Mouse (Mus musculus): ENCODE data around the gene Adsl. TPM values are rescaled to one million over a fixed set of nuclear protein-coding genes. Genes with fewer than 3 reads are reported as not detected.

Gene Adsl
- polyA plus RNA-seq, 1 experiment from 2014 or later, result 99.5 TPM

GRCm38 (mm10) chr15:80983264-80983663 lies 35.0 kb downstream of the Adsl start:
- Histone ChIP-seq H3K4me3 (ENCODE audit: low read depth, low read length) (no peak overlapping the region), H3K27me3 (replicated peaks; ENCODE audit: control insufficient read depth, insufficient read depth, low read length) (no peaks in the 10 kb centered on the region), H3K4me2 (ENCODE audit: low read depth, low read length) (no peak overlapping the region), H3K36me3 (ENCODE audit: control insufficient read depth, insufficient read depth, low read length) (no peaks in the 10 kb centered on the region), H3K4me1 (ENCODE audit: control insufficient read depth, insufficient read depth, low read length) (peaks cover 8% of the 10 kb centered on the region), H3K27ac (replicated peaks; ENCODE audit: low read depth, low read length) (no peak overlapping the region), H3K9me3 (ENCODE audit: control insufficient read depth, low read length) (no peaks in the 10 kb centered on the region), H3K9ac (ENCODE audit: low read depth, low read length) (no peak overlapping the region)
- DNase-seq (ENCODE audit: low spot score) (no peak), ATAC-seq (ENCODE audit: low read depth) (no peak)
- WGBS, result 88% methylated on average over 2 of the region's 2 CpGs

DNA sequence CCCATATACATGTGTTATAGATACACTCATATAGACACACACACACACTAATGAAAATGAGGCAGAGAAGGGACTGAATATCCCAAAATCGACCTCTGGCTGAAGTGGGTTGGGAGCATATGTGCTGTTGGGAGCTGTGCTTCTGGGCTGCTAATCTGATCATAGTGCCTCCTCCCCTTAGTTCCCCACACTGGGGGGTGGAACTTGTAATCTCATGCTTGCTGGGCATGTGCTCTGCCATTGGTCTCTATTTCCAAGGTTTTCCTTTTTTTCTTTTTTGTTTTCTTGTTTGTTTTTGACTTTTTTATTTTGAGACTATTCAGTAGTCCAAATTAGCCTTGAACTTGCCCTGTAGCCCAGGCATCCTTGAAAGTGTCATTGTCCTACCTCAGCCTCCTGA lies 40.0 kb downstream of the Adsl start:
- DNase-seq (ENCODE audit: low spot score), result no peak
- WGBS, result 35% methylated on average over 1 of the region's 1 CpGs
- no peak overlapping the region for H3K4me2 ChIP-seq (ENCODE audit: low read depth, low read length)
- no peak for ATAC-seq (ENCODE audit: low read depth)
- H3K4me1 ChIP-seq (ENCODE audit: control insufficient read depth, insufficient read depth, low read length), result no peaks in the 10 kb centered on the region
- H3K27ac ChIP-seq (replicated peaks; ENCODE audit: low read depth, low read length), result no peak overlapping the region
- H3K27me3 ChIP-seq (replicated peaks; ENCODE audit: control insufficient read depth, insufficient read depth, low read length), result no peaks in the 10 kb centered on the region
- H3K9me3 ChIP-seq (ENCODE audit: control insufficient read depth, low read length), result no peaks in the 10 kb centered on the region
- H3K36me3 ChIP-seq (ENCODE audit: control insufficient read depth, insufficient read depth, low read length), result no peaks in the 10 kb centered on the region
- H3K4me3 ChIP-seq (ENCODE audit: low read depth, low read length), result no peak overlapping the region
- H3K9ac ChIP-seq (ENCODE audit: low read depth, low read length), result no peak overlapping the region

DNA sequence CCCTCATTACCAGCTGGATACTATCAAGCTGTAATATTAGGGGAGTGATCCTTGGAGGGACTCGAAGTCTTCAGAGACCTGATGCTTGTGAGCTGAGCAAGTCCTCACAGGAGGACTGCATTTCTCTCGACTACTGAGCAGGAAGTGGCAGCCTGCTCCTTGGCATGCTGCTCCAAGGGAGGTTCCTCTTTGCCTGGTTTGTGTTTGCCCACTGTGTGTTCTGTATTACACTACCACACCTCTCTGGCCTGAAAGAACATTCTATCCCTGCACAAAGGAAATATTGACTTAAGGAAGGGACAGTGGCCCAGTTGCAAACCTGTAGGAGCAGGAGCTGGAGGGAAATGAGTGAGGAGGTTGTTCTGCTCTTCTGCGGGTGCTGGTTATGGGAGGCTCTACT lies 41.4 kb downstream of the Adsl start:
- Histone ChIP-seq H3K36me3 (ENCODE audit: control insufficient read depth, insufficient read depth, low read length) (no peaks in the 10 kb centered on the region), H3K27me3 (replicated peaks; ENCODE audit: control insufficient read depth, insufficient read depth, low read length) (no peaks in the 10 kb centered on the region), H3K9ac (ENCODE audit: low read depth, low read length) (no peak overlapping the region), H3K9me3 (ENCODE audit: control insufficient read depth, low read length) (no peaks in the 10 kb centered on the region), H3K4me3 (ENCODE audit: low read depth, low read length) (no peak overlapping the region), H3K27ac (replicated peaks; ENCODE audit: low read depth, low read length) (no peak overlapping the region), H3K4me1 (ENCODE audit: control insufficient read depth, insufficient read depth, low read length) (no peaks in the 10 kb centered on the region), H3K4me2 (ENCODE audit: low read depth, low read length) (no peak overlapping the region)
- WGBS, result 51% methylated on average over 3 of the region's 3 CpGs
- no peak for DNase-seq (ENCODE audit: low spot score)
- ATAC-seq (ENCODE audit: low read depth), result no peak

DNA sequence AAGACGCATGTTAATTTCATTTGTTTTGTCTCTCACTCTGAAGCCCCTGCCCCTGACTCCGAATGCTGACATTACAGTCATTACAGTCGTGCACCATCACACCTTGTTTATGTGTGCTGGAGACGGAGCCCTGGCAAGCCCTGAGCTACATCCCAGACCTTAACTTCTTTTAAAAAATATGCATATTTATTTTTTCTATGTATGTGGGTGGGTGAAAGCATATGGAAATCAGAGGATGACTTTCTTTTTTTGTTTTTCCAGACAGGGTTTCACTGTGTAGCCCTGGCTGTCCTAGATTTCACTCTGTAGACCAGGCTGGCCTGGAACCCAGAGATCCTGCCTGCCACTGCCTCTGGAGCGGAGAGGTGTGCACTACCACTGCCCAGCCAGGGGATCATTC lies 46.7 kb downstream of the Adsl start:
- Histone ChIP-seq H3K27me3 (replicated peaks; ENCODE audit: control insufficient read depth, insufficient read depth, low read length) (no peaks in the 10 kb centered on the region), H3K4me3 (ENCODE audit: low read depth, low read length) (no peak overlapping the region), H3K36me3 (ENCODE audit: control insufficient read depth, insufficient read depth, low read length) (no peaks in the 10 kb centered on the region), H3K4me2 (ENCODE audit: low read depth, low read length) (no peak overlapping the region), H3K9me3 (ENCODE audit: control insufficient read depth, low read length) (no peaks in the 10 kb centered on the region), H3K4me1 (ENCODE audit: control insufficient read depth, insufficient read depth, low read length) (no peaks in the 10 kb centered on the region), H3K9ac (ENCODE audit: low read depth, low read length) (no peak overlapping the region), H3K27ac (replicated peaks; ENCODE audit: low read depth, low read length) (no peak overlapping the region)
- 83% methylated on average over 5 of the region's 5 CpGs for WGBS
- ATAC-seq (ENCODE audit: low read depth) (no peak), DNase-seq (ENCODE audit: low spot score) (no peak)

GRCm38 (mm10) chr15:80996090-80996835 lies 48.0 kb downstream of the Adsl start:
- Histone ChIP-seq H3K36me3 (ENCODE audit: control insufficient read depth, insufficient read depth, low read length) (no peaks in the 10 kb centered on the region), H3K9me3 (ENCODE audit: control insufficient read depth, low read length) (no peaks in the 10 kb centered on the region), H3K4me2 (ENCODE audit: low read depth, low read length) (no peak overlapping the region), H3K9ac (ENCODE audit: low read depth, low read length) (no peak overlapping the region), H3K27ac (replicated peaks; ENCODE audit: low read depth, low read length) (no peak overlapping the region; the same call in 1 of the 2 replicates), H3K27me3 (replicated peaks; ENCODE audit: control insufficient read depth, insufficient read depth, low read length) (no peaks in the 10 kb centered on the region), H3K4me3 (ENCODE audit: low read depth, low read length) (no peak overlapping the region), H3K4me1 (ENCODE audit: control insufficient read depth, insufficient read depth, low read length) (no peaks in the 10 kb centered on the region)
- DNase-seq (ENCODE audit: low spot score), result no peak
- WGBS, result 74% methylated on average over 6 of the region's 6 CpGs
- no peak for ATAC-seq (ENCODE audit: low read depth)

- Histone ChIP-seq H3K9ac (ENCODE audit: low read depth, low read length) (no peak overlapping the region), H3K27me3 (replicated peaks; ENCODE audit: control insufficient read depth, insufficient read depth, low read length) (no peaks in the 10 kb centered on the region), H3K36me3 (ENCODE audit: control insufficient read depth, insufficient read depth, low read length) (no peaks in the 10 kb centered on the region), H3K27ac (replicated peaks; ENCODE audit: low read depth, low read length) (0 out of 2 replicates have a peak overlapping the region, but pooled peaks have one; percentile 24), H3K4me2 (ENCODE audit: low read depth, low read length) (no peak overlapping the region), H3K4me1 (ENCODE audit: control insufficient read depth, insufficient read depth, low read length) (no peaks in the 10 kb centered on the region), H3K9me3 (ENCODE audit: control insufficient read depth, low read length) (no peaks in the 10 kb centered on the region), H3K4me3 (ENCODE audit: low read depth, low read length) (no peak overlapping the region)
- no peak for DNase-seq (ENCODE audit: low spot score)
- 23% methylated on average over 1 of the region's 1 CpGs for WGBS
- no peak for ATAC-seq (ENCODE audit: low read depth)
Measured at GRCm38 (mm10) chr15:80997077-80997476, 48.8 kb downstream of the Adsl start.

DNA sequence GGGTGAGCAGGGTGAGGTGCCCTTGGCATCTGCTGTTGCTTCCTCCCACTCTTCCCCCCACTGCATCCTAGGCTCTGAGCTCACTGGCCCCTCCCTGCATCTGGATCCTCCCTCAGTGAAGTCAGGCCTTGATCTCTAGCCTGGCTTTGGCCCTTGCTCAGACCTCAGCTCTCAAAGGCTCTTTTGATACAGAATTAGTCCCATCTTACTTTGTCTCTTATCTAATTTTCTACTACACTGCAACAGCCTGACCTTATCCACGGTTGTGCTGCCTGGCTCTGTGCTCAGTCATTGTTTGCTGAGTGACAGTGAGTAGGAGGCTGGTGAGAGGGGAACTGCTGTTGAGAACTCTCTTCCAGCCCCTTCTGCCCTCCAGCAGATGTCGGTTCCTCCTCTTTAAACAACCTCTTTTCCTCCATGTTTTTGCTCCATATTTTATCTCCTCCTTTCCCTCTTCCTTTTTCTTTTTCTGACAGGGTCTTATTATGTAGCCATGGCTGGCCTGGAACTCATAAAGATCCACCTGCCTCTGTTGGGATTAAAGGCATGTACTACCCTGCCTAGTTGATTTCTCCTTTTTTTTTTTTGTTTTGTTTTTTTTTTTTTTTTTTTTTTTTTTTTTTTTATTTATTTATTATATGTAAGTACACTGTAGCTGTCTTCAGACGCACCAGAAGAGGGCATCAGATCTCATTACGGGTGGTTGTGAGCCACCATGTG lies 52.3 kb downstream of the Adsl start:
- H3K4me3 ChIP-seq (ENCODE audit: low read depth, low read length), result no peak overlapping the region
- 0 out of 2 replicates have a peak, but pooled peaks cover 16% of the 10 kb centered on the region for H3K36me3 ChIP-seq (ENCODE audit: control insufficient read depth, insufficient read depth, low read length)
- 25% methylated on average over 2 of the region's 4 CpGs for WGBS
- H3K27ac ChIP-seq (replicated peaks; ENCODE audit: low read depth, low read length), result no peak overlapping the region
- H3K9me3 ChIP-seq (ENCODE audit: control insufficient read depth, low read length), result no peaks in the 10 kb centered on the region
- H3K4me1 ChIP-seq (ENCODE audit: control insufficient read depth, insufficient read depth, low read length), result no peaks in the 10 kb centered on the region
- H3K27me3 ChIP-seq (replicated peaks; ENCODE audit: control insufficient read depth, insufficient read depth, low read length), result no peaks in the 10 kb centered on the region
- no peak overlapping the region for H3K4me2 ChIP-seq (ENCODE audit: low read depth, low read length)
- H3K9ac ChIP-seq (ENCODE audit: low read depth, low read length), result no peak overlapping the region
- DNase-seq (ENCODE audit: low spot score), result no peak
- no peak for ATAC-seq (ENCODE audit: low read depth)

DNA sequence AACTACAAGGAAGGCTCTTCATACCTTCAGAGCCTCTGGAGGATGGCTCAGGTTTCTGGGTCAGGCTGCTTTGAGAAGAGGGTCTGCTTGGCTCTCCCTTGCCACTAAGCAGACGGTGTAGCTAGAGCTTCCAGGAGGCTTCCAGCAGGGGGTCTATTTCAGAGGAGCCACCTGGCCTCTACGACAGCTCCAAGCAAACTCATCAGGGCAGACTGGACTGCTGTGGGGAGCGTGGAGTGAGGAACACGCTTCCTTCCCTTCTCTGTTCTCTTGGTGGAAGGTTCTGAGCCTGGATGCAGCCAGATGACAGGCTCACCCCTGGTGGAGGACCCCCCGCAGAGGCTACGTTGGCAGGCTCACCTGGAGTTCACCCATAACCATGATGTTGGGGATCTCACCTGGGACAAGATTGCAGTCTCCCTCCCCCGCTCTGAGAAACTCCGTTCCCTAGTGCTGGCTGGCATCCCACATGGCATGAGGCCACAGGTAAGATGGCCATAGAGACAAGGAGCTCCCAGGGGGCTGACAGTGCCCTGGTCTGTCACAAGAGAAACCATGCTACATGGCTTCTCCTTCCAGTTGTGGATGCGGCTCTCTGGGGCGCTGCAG lies 57.9 kb downstream of the Adsl start:
- peaks cover 38% of the 10 kb centered on the region for H3K36me3 ChIP-seq (ENCODE audit: control insufficient read depth, insufficient read depth, low read length)
- no peaks in the 10 kb centered on the region for H3K4me1 ChIP-seq (ENCODE audit: control insufficient read depth, insufficient read depth, low read length)
- DNase-seq (ENCODE audit: low spot score), result no peak
- H3K4me2 ChIP-seq (ENCODE audit: low read depth, low read length), result no peak overlapping the region
- no peak overlapping the region for H3K27ac ChIP-seq (replicated peaks; ENCODE audit: low read depth, low read length)
- no peak overlapping the region for H3K4me3 ChIP-seq (ENCODE audit: low read depth, low read length)
- ATAC-seq (ENCODE audit: low read depth), result no peak
- H3K9me3 ChIP-seq (ENCODE audit: control insufficient read depth, low read length), result no peaks in the 10 kb centered on the region
- no peaks in the 10 kb centered on the region for H3K27me3 ChIP-seq (replicated peaks; ENCODE audit: control insufficient read depth, insufficient read depth, low read length)
- no peak overlapping the region for H3K9ac ChIP-seq (ENCODE audit: low read depth, low read length)
- 75% methylated on average over 8 of the region's 10 CpGs for WGBS

Data from embryonic facial prominence, embryonic 14.5 days (tissue).